Mouse (Mus musculus): ENCODE results near the gene Adat3. TPM values are rescaled to one million over a fixed set of nuclear protein-coding genes. Genes with fewer than 3 reads are reported as not detected.

Adat3 gene
- total and polyA plus RNA-seq, 2 experiments from 2014 or later: 3.0 to 4.5 TPM

DNA sequence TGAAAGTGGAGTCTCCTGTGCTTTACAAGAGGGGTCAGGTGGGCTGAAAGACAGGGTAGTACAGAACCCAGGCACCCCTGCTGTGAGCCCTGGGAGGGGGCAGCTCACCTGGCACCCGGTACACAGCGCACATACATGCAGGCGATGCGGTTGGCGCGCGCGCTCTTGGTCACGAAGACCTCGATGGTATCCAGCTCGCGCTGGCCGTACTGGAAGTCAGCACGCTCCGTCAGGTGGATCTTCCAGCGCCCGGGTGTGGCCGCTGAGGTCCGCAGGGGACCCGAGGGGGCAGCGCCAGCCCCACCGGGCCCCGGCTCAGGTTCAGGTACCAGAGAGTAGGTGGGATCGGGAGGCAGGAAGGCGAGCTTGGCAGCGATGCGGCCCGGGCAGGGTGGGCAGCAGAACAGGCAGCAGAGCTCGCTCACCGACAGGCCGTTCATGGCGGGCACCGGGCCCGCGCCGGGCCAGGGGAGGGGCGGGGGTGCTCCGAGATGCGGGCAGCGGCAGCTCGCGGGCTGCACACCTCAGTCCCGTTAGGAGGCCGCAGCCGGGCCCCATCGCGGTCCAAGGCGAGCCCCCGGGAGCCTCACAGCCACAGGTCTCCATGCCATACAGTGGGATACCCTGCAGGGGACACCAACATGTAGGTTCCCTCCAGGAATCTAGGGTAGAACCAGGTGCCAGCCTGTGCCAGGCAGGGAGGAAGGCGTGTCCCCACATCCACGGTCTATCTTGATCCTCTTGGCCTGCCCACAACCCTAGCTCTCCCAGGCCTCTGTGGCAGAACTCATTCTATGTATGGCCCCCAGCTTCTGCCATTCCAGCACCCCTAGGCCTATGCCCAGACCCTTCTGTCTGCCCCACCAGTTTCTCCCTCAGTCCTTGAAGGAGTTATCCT is 16.0 kb upstream of the Adat3 start:
- no peaks in the 10 kb centered on the region for H3K27me3 ChIP-seq (ENCODE audit: insufficient read depth, low read length)
- no peak for DNase-seq
- ATAC-seq: no peak
- no peak overlapping the region for H3K4me3 ChIP-seq (ENCODE audit: low read depth, low read length)
- H3K9me3 ChIP-seq (ENCODE audit: low read length): no peaks in the 10 kb centered on the region
- peaks cover 25% of the 10 kb centered on the region for H3K36me3 ChIP-seq (ENCODE audit: insufficient read depth)
- no peak overlapping the region for H3K27ac ChIP-seq (ENCODE audit: low read depth, low read length)
- H3K4me1 ChIP-seq (ENCODE audit: insufficient read depth): peaks cover 10% of the 10 kb centered on the region
- no peak for TF ChIP-seq CTCF (IDR thresholded peaks at IDR 0.05; ENCODE audit: low read depth)
- H3K4me2 ChIP-seq (ENCODE audit: low read depth): no peak overlapping the region; the same call in 1 of the 2 replicates
- WGBS: 96% methylated on average over 48 of the region's 51 CpGs
- no peak overlapping the region for H3K9ac ChIP-seq

DNA sequence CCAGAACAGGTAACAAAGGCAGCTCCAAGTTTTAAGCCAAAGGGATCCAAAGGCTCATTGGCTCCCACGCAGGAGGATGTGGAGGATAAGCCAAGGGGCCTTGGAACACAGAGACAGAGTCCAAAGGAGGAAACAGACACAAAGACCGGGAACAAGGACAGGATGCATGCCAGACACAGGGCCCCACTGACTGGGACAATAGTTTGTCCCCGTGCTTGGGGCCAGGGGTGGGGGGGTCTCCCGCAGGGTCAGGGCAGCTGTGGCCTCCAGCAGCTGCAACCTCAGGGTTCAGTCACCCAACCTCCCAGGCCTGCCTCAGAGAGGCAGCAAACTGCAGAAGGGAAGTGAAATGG is 15.4 kb upstream of the Adat3 start:
- Histone ChIP-seq H3K9ac (no peak overlapping the region), H3K4me3 (ENCODE audit: low read depth, low read length) (no peak overlapping the region), H3K4me2 (ENCODE audit: low read depth) (no peak overlapping the region; the same call in 1 of the 2 replicates), H3K4me1 (ENCODE audit: insufficient read depth) (peaks cover 10% of the 10 kb centered on the region), H3K9me3 (ENCODE audit: low read length) (no peaks in the 10 kb centered on the region), H3K27me3 (ENCODE audit: insufficient read depth, low read length) (no peaks in the 10 kb centered on the region), H3K27ac (ENCODE audit: low read depth, low read length) (no peak overlapping the region), H3K36me3 (ENCODE audit: insufficient read depth) (peaks cover 25% of the 10 kb centered on the region)
- DNase-seq: no peak
- no peak for TF ChIP-seq CTCF (IDR thresholded peaks at IDR 0.05; ENCODE audit: low read depth)
- 51% methylated on average over 4 of the region's 4 CpGs for WGBS
- ATAC-seq: no peak

DNA sequence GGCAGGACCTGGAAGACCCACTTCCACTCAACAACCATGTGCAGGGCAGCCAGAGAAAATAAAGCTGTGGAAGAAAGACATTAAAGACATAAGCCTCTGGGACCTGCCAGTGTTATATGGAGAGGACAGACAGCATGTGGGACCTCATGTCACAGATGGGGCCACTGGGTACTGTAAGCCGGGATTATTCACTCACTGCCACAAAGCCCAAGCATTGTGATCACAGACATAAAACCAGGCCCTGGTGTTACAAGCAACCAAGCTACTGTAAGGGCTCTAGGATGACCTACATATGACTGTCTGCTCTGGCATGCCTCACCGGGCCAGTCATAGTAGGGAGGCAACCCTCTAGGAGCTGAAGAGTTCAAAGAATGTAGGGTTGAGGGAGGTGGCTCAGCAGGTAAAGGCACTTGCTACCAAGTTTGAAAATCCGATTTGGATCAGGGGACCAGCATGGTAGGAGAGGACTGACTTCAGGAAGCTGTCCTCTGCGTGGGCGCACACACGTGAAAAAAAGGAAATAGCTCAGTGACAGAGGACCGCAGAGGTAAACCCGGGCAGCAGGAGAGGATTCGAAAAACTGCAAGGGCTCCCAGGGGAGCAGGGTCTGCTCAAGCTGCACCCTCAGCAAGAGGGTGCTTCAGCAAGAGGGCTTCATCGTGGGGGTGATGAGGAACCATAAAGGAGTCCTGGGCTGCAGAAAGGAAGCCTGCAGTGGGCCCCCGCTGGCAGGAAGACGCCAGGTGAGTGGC is 13.4 kb upstream of the Adat3 start:
- DNase-seq (no peak), ATAC-seq (no peak)
- H3K27me3 ChIP-seq (ENCODE audit: insufficient read depth, low read length): no peaks in the 10 kb centered on the region
- peaks cover 10% of the 10 kb centered on the region for H3K4me1 ChIP-seq (ENCODE audit: insufficient read depth)
- peak overlapping the region; percentile 98 for H3K4me2 ChIP-seq (ENCODE audit: low read depth)
- H3K9me3 ChIP-seq (ENCODE audit: low read length): no peaks in the 10 kb centered on the region
- H3K27ac ChIP-seq (ENCODE audit: low read depth, low read length): no peak overlapping the region
- peaks cover 11% of the 10 kb centered on the region for H3K36me3 ChIP-seq (ENCODE audit: insufficient read depth)
- H3K4me3 ChIP-seq (ENCODE audit: low read depth, low read length): peak overlapping the region; percentile 86
- TF ChIP-seq CTCF (IDR thresholded peaks at IDR 0.05; ENCODE audit: low read depth): no peak
- 21% methylated on average over 12 of the region's 12 CpGs for WGBS
- H3K9ac ChIP-seq: peak overlapping the region; percentile 90

- Histone ChIP-seq H3K4me1 (ENCODE audit: insufficient read depth) (peaks cover 10% of the 10 kb centered on the region), H3K36me3 (ENCODE audit: insufficient read depth) (peaks cover 11% of the 10 kb centered on the region; the same call in 1 of the 2 replicates), H3K4me2 (ENCODE audit: low read depth) (peak within 1 kb of the TSS; percentile 98), H3K9me3 (ENCODE audit: low read length) (no peaks in the 10 kb centered on the region), H3K9ac (peak within 1 kb of the TSS; percentile 90), H3K27ac (ENCODE audit: low read depth, low read length) (peak within 1 kb of the TSS; percentile 75), H3K4me3 (ENCODE audit: low read depth, low read length) (peak within 1 kb of the TSS; percentile 86), H3K27me3 (ENCODE audit: insufficient read depth, low read length) (no peaks in the 10 kb centered on the region)
- ATAC-seq (peak; percentile 99), DNase-seq (peak; percentile 97)
- no peak for TF ChIP-seq CTCF (IDR thresholded peaks at IDR 0.05; ENCODE audit: low read depth)
- WGBS: 2% methylated on average over 64 of the region's 73 CpGs
Measured at GRCm38 (mm10) chr10:80589879-80590854, 12.5 kb upstream of the Adat3 start, which contains the start of gene Abhd17a. Gene Abhd17a (minus strand): TSS chr10:80590341.

GRCm38 (mm10) chr10:80596318-80596717 is 6.4 kb upstream of the Adat3 start:
- WGBS: 45% methylated on average over 4 of the region's 4 CpGs
- TF ChIP-seq CTCF (IDR thresholded peaks at IDR 0.05; ENCODE audit: low read depth): no peak
- ATAC-seq: no peak

GRCm38 (mm10) chr10:80603364-80603763 is 684 bp downstream of the Adat3 start:
- Histone ChIP-seq H3K27me3 (ENCODE audit: insufficient read depth, low read length) (no peaks in the 10 kb centered on the region; the same call in 1 of the 2 replicates), H3K9ac (peak overlapping the region; percentile 57), H3K4me2 (ENCODE audit: low read depth) (peak overlapping the region; percentile 66), H3K36me3 (ENCODE audit: insufficient read depth) (peaks cover 23% of the 10 kb centered on the region), H3K9me3 (ENCODE audit: low read length) (no peaks in the 10 kb centered on the region), H3K27ac (ENCODE audit: low read depth, low read length) (peak overlapping the region; percentile 93), H3K4me3 (ENCODE audit: low read depth, low read length) (peak overlapping the region; percentile 64), H3K4me1 (ENCODE audit: insufficient read depth) (peaks cover 12% of the 10 kb centered on the region; the same call in 1 of the 2 replicates)
- TF ChIP-seq CTCF (IDR thresholded peaks at IDR 0.05; ENCODE audit: low read depth): no peak
- ATAC-seq (no peak), DNase-seq (no peak)
- WGBS: 36% methylated on average over 7 of the region's 7 CpGs

More at GRCm38 (mm10) chr10:80596318-80596717, 6.4 kb upstream of the Adat3 start:
- no peak overlapping the region for H3K4me2 ChIP-seq (ENCODE audit: low read depth)
- H3K9me3 ChIP-seq (ENCODE audit: low read length): no peaks in the 10 kb centered on the region
- no peaks in the 10 kb centered on the region for H3K4me1 ChIP-seq (ENCODE audit: insufficient read depth)
- H3K27ac ChIP-seq (ENCODE audit: low read depth, low read length): no peak overlapping the region
- H3K36me3 ChIP-seq (ENCODE audit: insufficient read depth): no peaks in the 10 kb centered on the region
- DNase-seq: no peak
- no peak overlapping the region for H3K4me3 ChIP-seq (ENCODE audit: low read depth, low read length)
- H3K27me3 ChIP-seq (ENCODE audit: insufficient read depth, low read length): no peaks in the 10 kb centered on the region; the same call in 1 of the 2 replicates
- H3K9ac ChIP-seq: no peak overlapping the region
